Mouse (Mus musculus) embryonic fibroblast, embryonic 13.5 days (primary cell): ENCODE results near the gene Parvb.

Source experiments
- CTCF ChIP-seq: IDR thresholded peaks from 2 replicates; pipeline ENCODE4 v1.5.1; 2011; ENCODE audit warnings: mild to moderate bottlenecking, control low read depth, low read length, moderate library complexity, borderline replicate concordance; ENCODE audit not compliant: insufficient read depth
- POLR2A ChIP-seq: IDR thresholded peaks from 2 replicates; pipeline ENCODE4 v1.6.1; 2011; ENCODE audit warnings: low read depth, mild to moderate bottlenecking, control low read depth, low read length, moderate library complexity

GRCm38 (mm10) chr15:84295225-84295624 lies 63.4 kb downstream of the Parvb start:
- TF ChIP-seq CTCF (no peak), POLR2A (no peak)
